Mouse (Mus musculus): Measurements from ENCODE around the gene AU040320. TPM values are rescaled to one million over a fixed set of nuclear protein-coding genes. Genes with fewer than 3 reads are reported as not detected.

The AU040320 gene
- polyA plus RNA-seq, 1 experiment: 30.6 TPM

GRCm38 (mm10) chr4:126749553-126749952, 3.8 kb upstream of the AU040320 start:
- no peak overlapping the region for H3K4me3 ChIP-seq (ENCODE audit: insufficient read depth, low read length)
- H3K4me1 ChIP-seq (ENCODE audit: control insufficient read depth, insufficient read depth, low read length): no peaks in the 10 kb centered on the region
- no peak overlapping the region for H3K27ac ChIP-seq (ENCODE audit: insufficient read depth, low read length)
- TF ChIP-seq POLR2A (IDR thresholded peaks at IDR 0.05; ENCODE audit: low read depth, low read length) (no peak), CTCF (IDR thresholded peaks at IDR 0.05; ENCODE audit: borderline replicate concordance, insufficient read depth, low read length) (no peak)

- Histone ChIP-seq H3K4me3 (ENCODE audit: insufficient read depth, low read length) (no peak overlapping the region), H3K27ac (ENCODE audit: insufficient read depth, low read length) (no peak overlapping the region), H3K4me1 (ENCODE audit: control insufficient read depth, insufficient read depth, low read length) (peaks cover 3% of the 10 kb centered on the region; the same call in 1 of the 2 replicates)
- TF ChIP-seq POLR2A (IDR thresholded peaks at IDR 0.05; ENCODE audit: low read depth, low read length): no peak
- TF ChIP-seq CTCF (IDR thresholded peaks at IDR 0.05; ENCODE audit: borderline replicate concordance, insufficient read depth, low read length): no peak
These were observed 3.2 kb upstream of the AU040320 start for GRCm38 (mm10) chr4:126750046-126750683.

GRCm38 (mm10) chr4:126750863-126751555, 2.3 kb upstream of the AU040320 start:
- TF ChIP-seq CTCF (IDR thresholded peaks at IDR 0.05; ENCODE audit: borderline replicate concordance, insufficient read depth, low read length): no peak
- no peak for TF ChIP-seq POLR2A (IDR thresholded peaks at IDR 0.05; ENCODE audit: low read depth, low read length)
- Histone ChIP-seq H3K4me1 (ENCODE audit: control insufficient read depth, insufficient read depth, low read length) (peaks cover 3% of the 10 kb centered on the region; the same call in 1 of the 2 replicates), H3K27ac (ENCODE audit: insufficient read depth, low read length) (no peak overlapping the region), H3K4me3 (ENCODE audit: insufficient read depth, low read length) (no peak overlapping the region)

- Histone ChIP-seq H3K27ac (ENCODE audit: insufficient read depth, low read length) (no peak overlapping the region), H3K4me1 (ENCODE audit: control insufficient read depth, insufficient read depth, low read length) (peaks cover 3% of the 10 kb centered on the region; the same call in 1 of the 2 replicates), H3K4me3 (ENCODE audit: insufficient read depth, low read length) (peak overlapping the region; percentile 84; the same call in 1 of the 2 replicates)
- TF ChIP-seq POLR2A (IDR thresholded peaks at IDR 0.05; ENCODE audit: low read depth, low read length) (no peak), CTCF (IDR thresholded peaks at IDR 0.05; ENCODE audit: borderline replicate concordance, insufficient read depth, low read length) (no peak)
These were observed 1.8 kb upstream of the AU040320 start for GRCm38 (mm10) chr4:126751556-126752023.

DNA sequence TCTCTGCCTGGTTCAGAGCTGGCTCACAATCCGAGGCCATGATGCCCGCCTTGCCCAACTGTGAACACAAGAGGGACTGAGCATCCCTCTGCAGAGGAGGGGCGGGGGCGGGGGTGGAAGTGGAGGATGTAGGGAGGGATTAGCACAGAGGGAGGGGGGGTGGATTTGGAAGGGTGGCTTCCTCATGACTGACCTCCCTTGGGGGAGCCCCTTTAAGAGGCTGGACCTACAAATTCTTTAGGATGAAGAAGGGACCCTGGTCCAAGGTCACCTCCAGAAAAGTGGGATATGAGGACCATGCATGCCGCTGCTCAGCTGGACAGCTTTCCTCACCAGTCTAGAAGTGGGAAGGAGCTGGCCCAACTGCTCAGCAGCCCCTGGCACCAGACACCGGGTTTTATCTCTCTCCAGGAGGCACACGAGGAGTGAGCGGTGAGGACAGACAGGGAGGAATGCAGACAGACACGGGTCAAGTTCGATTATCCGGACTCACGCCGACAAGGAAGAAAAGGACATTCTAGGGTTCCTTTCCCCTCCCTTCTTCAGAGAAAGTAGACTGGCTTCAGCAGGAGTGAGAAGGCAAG, 1.2 kb upstream of the AU040320 start:
- no peak overlapping the region for H3K27ac ChIP-seq (ENCODE audit: insufficient read depth, low read length)
- peak overlapping the region; percentile 84 for H3K4me3 ChIP-seq (ENCODE audit: insufficient read depth, low read length)
- TF ChIP-seq CTCF (IDR thresholded peaks at IDR 0.05; ENCODE audit: borderline replicate concordance, insufficient read depth, low read length): no peak
- TF ChIP-seq POLR2A (IDR thresholded peaks at IDR 0.05; ENCODE audit: low read depth, low read length): no peak
- H3K4me1 ChIP-seq (ENCODE audit: control insufficient read depth, insufficient read depth, low read length): peaks cover 3% of the 10 kb centered on the region; the same call in 1 of the 2 replicates

- TF ChIP-seq CTCF (IDR thresholded peaks at IDR 0.05; ENCODE audit: borderline replicate concordance, insufficient read depth, low read length) (no peak), POLR2A (IDR thresholded peaks at IDR 0.05; ENCODE audit: low read depth, low read length) (no peak)
- Histone ChIP-seq H3K4me1 (ENCODE audit: control insufficient read depth, insufficient read depth, low read length) (peaks cover 3% of the 10 kb centered on the region; the same call in 1 of the 2 replicates), H3K27ac (ENCODE audit: insufficient read depth, low read length) (no peak overlapping the region), H3K4me3 (ENCODE audit: insufficient read depth, low read length) (peak overlapping the region; percentile 84)
These were observed 669 bp upstream of the AU040320 start for GRCm38 (mm10) chr4:126752608-126753141.

DNA sequence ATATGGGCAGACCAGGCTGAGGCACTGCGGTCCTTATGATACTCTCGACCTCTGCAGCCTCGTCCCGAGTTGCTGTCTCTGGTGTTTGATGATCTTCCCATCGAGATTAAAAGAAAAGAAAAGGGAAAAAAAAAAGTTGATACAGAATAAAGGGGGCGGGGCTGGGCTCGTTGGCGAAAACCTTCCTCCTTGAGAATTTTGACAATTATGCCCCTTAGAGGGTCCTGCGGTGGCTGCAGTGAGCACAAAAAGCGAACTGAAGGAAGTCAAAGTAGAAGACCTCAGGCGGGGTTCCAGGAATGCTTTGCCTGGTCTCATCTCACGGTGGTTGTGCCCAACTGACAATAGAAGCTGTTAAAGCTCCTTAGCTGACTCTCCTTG, 877 bp downstream of the AU040320 start:
- peak overlapping the region; percentile 75 for H3K4me3 ChIP-seq (ENCODE audit: insufficient read depth, low read length)
- peak overlapping the region; percentile 96; the same call in 1 of the 2 replicates for H3K27ac ChIP-seq (ENCODE audit: insufficient read depth, low read length)
- H3K4me1 ChIP-seq (ENCODE audit: control insufficient read depth, insufficient read depth, low read length): peaks cover 3% of the 10 kb centered on the region; the same call in 1 of the 2 replicates
- no peak for TF ChIP-seq POLR2A (IDR thresholded peaks at IDR 0.05; ENCODE audit: low read depth, low read length)
- no peak for TF ChIP-seq CTCF (IDR thresholded peaks at IDR 0.05; ENCODE audit: borderline replicate concordance, insufficient read depth, low read length)

DNA sequence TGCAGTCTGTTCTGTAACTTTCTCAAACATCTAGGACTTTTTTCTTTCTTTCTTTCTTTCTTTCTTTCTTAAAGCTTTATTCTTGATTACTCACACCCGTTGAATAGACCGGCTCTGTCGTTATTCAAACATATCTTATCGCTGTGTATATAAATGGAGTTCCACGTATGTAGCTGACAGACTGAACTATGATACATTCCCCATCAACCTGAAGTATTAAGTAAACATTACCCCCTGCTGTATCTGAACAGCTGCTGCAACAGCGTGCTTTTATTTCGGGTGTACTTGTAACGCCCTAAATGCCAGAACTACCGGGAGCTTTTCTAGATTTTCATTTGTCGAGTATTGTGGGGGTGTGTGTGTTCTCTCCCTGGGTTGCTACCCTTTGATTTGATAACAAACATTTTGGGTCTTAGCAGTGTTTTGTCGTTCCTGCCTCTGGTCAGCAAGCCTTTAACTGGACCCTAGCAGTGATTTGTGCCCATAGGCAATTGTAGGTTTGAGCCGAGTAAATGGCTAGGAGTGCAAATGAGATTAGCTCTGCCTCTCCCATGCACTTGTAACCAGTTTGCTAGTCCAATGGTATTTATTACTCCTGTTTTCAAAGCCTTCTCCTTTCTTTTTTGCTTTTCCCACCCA, 1.5 kb downstream of the AU040320 start:
- TF ChIP-seq POLR2A (IDR thresholded peaks at IDR 0.05; ENCODE audit: low read depth, low read length) (no peak), CTCF (IDR thresholded peaks at IDR 0.05; ENCODE audit: borderline replicate concordance, insufficient read depth, low read length) (no peak)
- no peak overlapping the region for H3K27ac ChIP-seq (ENCODE audit: insufficient read depth, low read length)
- H3K4me3 ChIP-seq (ENCODE audit: insufficient read depth, low read length): no peak overlapping the region
- peaks cover 3% of the 10 kb centered on the region; the same call in 1 of the 2 replicates for H3K4me1 ChIP-seq (ENCODE audit: control insufficient read depth, insufficient read depth, low read length)

GRCm38 (mm10) chr4:126756766-126757165, 3.4 kb downstream of the AU040320 start:
- no peak for TF ChIP-seq POLR2A (IDR thresholded peaks at IDR 0.05; ENCODE audit: low read depth, low read length)
- TF ChIP-seq CTCF (IDR thresholded peaks at IDR 0.05; ENCODE audit: borderline replicate concordance, insufficient read depth, low read length): no peak
- Histone ChIP-seq H3K4me1 (ENCODE audit: control insufficient read depth, insufficient read depth, low read length) (peaks cover 3% of the 10 kb centered on the region; the same call in 1 of the 2 replicates), H3K4me3 (ENCODE audit: insufficient read depth, low read length) (no peak overlapping the region), H3K27ac (ENCODE audit: insufficient read depth, low read length) (no peak overlapping the region)
